ENCODE assay signal across 17 mouse cellular contexts in genomic region chr11:49861139-49861538, GRCm38 (mm10). TPM values are rescaled to one million over a fixed set of nuclear protein-coding genes. Genes with fewer than 3 reads are reported as not detected.
"Had no signal": no experiment of that assay in that cellular context is flagged by ENCODE, and none has a peak within 500 bp of the region (broad histone marks: within the 10 kb centered on the region; RNA-seq: fewer than 3 reads in every experiment).

No protein-coding gene starts in this region.

- ATAC-seq: midbrain, embryonic 16.5 days had no signal

- DNase-seq: lung, adult 18-20 months; lung, embryonic 14.5 days; lung, postnatal 10 days; lung, postnatal 4 days; midbrain, embryonic 14.5 days; retina, postnatal 1 day; right cerebral cortex, adult 18-20 months; right cerebral cortex, postnatal 25 days; right cerebral cortex, postnatal 4 days; spleen, adult 18-20 months; thymus, adult 2 months; thymus, postnatal 25 days; thymus, postnatal 4 days had no signal

RNA-seq across cellular contexts. Expression of gene Rasgef1c, which starts 40.5 kb away (rescaled TPM):
- total RNA-seq: neutrophil, adult 5-6 weeks had no signal
- polyA plus RNA-seq: lung, embryonic 16.5 days; myocyte had no signal
